Mouse (Mus musculus) kidney, embryonic 14.5 days (tissue): ENCODE data around the gene Gcm1. TPM values are rescaled to one million over a fixed set of nuclear protein-coding genes. Genes with fewer than 3 reads are reported as not detected.

Experiments used
- ATAC-seq: fragments of 200-750 bp; cut with Nextera tagmentation; 2 replicates; pipeline ENCODE4 v1.8.0; 2017; ENCODE audit warnings: moderate number of reproducible peaks, mild to moderate bottlenecking, moderate TSS enrichment, moderate library complexity; ENCODE audit not compliant: low FRiP score, low TSS enrichment
- H3K27ac ChIP-seq: fragments of 300-500 bp; sonication (generic); 2 replicates; pipeline ENCODE4 v1.5.1; 2014; ENCODE audit warnings: low read depth, mild to moderate bottlenecking, low read length, moderate library complexity, mixed read lengths
- H3K27me3 ChIP-seq: fragments of 300-500 bp; sonication (generic); 2 replicates; pipeline ENCODE4 v1.6.1; 2014; ENCODE audit warnings: mild to moderate bottlenecking, low read length; ENCODE audit not compliant: control insufficient read depth, insufficient read depth
- H3K36me3 ChIP-seq: fragments of 300-500 bp; sonication (generic); 2 replicates; pipeline ENCODE4 v1.6.1; 2014; ENCODE audit warnings: low read length, mixed read lengths; ENCODE audit not compliant: control insufficient read depth, insufficient read depth
- H3K4me1 ChIP-seq: fragments of 300-500 bp; sonication (generic); 2 replicates; pipeline ENCODE4 v1.6.1; 2014; ENCODE audit warnings: low read length, mixed read lengths; ENCODE audit not compliant: control insufficient read depth, insufficient read depth
- H3K4me2 ChIP-seq: fragments of 300-500 bp; sonication (generic); replicated peaks from 2 replicates; pipeline ENCODE4 v1.6.1; 2014; ENCODE audit warnings: low read depth, mild to moderate bottlenecking, low read length
- H3K4me3 ChIP-seq: fragments of 300-500 bp; sonication (generic); 2 replicates; pipeline ENCODE4 v1.5.1; 2014; ENCODE audit warnings: mild to moderate bottlenecking, low read length
- H3K9ac ChIP-seq: fragments of 300-500 bp; sonication (generic); 2 replicates; pipeline ENCODE4 v1.6.1; 2014; ENCODE audit warnings: low read depth, mild to moderate bottlenecking, low read length, moderate library complexity
- H3K9me3 ChIP-seq: fragments of 300-500 bp; sonication (generic); 2 replicates; pipeline ENCODE4 v1.6.1; 2016; ENCODE audit warnings: low read length; ENCODE audit not compliant: control insufficient read depth
- WGBS: fragments of 180-500 bp; shearing (Covaris S2); extraction: QIAGEN DNeasy Blood & Tissue Kit; methylation state at CpG from one replicate; pipeline ENCODE4 v1.1.7; 2014; 5-methylcytosine and 5-hydroxymethylcytosine counted together
- polyA plus RNA-seq: library from polyadenylated mRNA; unstranded; fragments of >200 nt; fragmentation: Nextera tagmentation; extraction: Ambion mirVana; gene quantifications from 2 replicates; pipeline ENCODE4 v1.2.1, GENCODE M21; 2014

The Gcm1 gene
- polyA plus RNA-seq, 1 experiment from 2014 or later = 0.39 TPM

DNA sequence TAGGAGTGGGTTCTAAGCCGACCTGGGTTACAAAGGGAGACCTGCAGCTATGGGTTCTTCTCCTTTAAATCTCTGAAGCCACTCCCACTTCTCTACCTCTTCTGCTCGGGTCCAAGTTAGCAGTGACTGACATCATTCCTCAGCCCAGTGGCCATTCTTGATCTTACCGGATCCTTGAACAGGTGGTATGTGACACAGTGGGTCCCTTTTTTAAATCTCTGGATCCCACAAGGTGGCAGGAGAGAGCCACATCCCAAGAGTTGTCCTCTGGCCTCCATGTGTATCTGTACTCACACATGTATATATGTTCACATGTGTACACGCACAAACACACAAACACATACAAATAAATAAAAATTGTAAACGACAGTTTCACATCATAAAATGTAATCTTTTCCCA, 16.4 kb upstream of the Gcm1 start:
- 81% methylated on average over 5 of the region's 5 CpGs for WGBS
- Histone ChIP-seq H3K4me1 (no peaks in the 10 kb centered on the region), H3K27ac (no peak overlapping the region), H3K4me2 (no peak overlapping the region), H3K4me3 (no peak overlapping the region), H3K36me3 (no peaks in the 10 kb centered on the region), H3K9me3 (no peaks in the 10 kb centered on the region), H3K27me3 (no peaks in the 10 kb centered on the region), H3K9ac (no peak overlapping the region)
- no peak for ATAC-seq

DNA sequence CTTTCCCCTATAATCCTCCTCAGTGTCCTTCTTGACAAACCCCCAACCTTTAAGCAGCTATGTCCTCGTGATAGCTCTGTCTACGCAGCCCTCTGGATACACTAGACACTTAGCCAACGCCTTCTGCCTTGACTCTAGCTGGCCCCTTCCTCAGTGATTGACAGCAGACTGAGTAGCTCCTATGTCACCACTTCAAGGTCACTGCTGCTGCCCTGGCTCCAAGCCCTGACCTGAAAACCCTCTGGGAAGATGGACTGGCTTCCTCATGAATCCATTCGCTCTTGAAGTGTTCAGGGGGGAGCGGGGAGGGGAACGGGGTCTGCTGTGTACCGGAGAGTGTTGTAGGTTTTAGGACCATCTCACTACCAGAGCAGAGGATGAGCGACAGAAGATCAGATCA, 15.9 kb upstream of the Gcm1 start:
- H3K4me2 ChIP-seq = no peak overlapping the region
- no peaks in the 10 kb centered on the region for H3K9me3 ChIP-seq
- H3K27ac ChIP-seq = no peak overlapping the region
- H3K4me3 ChIP-seq = no peak overlapping the region
- H3K36me3 ChIP-seq = no peaks in the 10 kb centered on the region
- no peaks in the 10 kb centered on the region for H3K4me1 ChIP-seq
- WGBS = 89% methylated on average over 8 of the region's 8 CpGs
- H3K27me3 ChIP-seq = no peaks in the 10 kb centered on the region
- H3K9ac ChIP-seq = no peak overlapping the region
- no peak for ATAC-seq

DNA sequence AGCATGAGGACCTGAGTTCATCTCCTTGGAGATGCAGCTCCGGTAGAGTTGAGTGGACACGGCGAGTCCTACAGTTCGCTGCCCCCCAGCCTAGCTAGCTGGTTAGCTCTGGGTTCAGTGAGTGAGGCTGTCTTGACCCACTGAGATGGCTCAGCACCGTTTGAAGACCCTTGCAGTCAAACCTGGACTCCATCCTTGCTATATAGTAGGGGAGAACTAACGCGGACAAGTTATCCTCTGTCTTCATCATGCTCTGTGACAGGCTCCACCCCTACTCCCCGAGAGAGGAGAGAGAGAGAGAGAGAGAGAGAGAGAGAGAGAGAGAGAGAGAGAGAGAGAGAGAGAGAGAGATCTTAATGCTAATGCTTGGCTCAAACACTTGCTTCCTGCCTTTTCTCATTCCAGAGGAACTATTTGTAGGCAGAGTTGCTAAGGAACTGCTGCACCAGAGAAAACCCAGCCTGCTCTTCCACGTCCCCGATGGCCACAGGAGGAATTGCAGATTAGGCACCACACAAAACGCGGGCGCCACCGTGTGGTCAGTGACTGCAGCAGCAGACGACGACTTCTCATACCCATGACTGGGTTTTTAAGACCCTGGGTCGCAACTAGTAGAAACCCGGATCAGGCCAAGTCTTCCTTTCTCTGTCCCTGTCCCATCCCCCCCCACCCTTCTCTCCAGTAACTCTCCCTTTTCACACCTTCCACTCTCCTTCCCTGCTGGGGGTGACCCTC, 12.8 kb upstream of the Gcm1 start:
- H3K27ac ChIP-seq = no peak overlapping the region
- H3K4me2 ChIP-seq = no peak overlapping the region
- no peak overlapping the region for H3K4me3 ChIP-seq
- H3K9ac ChIP-seq = no peak overlapping the region; the same call in 1 of the 2 replicates
- ATAC-seq = peak; percentile 60; the same call in 1 of the 2 replicates
- WGBS = 38% methylated on average over 18 of the region's 18 CpGs
- H3K36me3 ChIP-seq = no peaks in the 10 kb centered on the region
- no peaks in the 10 kb centered on the region for H3K27me3 ChIP-seq
- no peaks in the 10 kb centered on the region for H3K4me1 ChIP-seq
- H3K9me3 ChIP-seq = no peaks in the 10 kb centered on the region

DNA sequence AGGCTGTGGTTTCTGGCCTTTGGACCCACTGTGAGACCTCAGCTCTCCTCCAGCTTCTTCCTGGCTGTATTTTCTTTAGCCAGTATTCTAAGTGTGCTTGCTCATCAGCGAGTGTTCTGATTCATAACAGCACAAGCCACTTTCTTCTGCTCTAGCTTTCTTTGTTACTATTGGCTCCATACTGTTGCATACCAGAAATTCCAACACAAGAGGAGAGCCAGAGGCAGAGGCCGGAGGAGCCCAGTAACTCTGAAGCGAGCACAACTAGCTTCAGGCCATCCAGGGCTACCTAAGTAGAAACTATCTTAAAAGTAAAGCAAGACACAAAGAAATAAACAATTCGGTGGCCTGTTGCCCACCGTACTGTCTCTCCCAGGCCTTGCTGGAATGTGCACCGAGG, 6.6 kb upstream of the Gcm1 start:
- Histone ChIP-seq H3K9me3 (no peaks in the 10 kb centered on the region), H3K9ac (no peak overlapping the region), H3K4me3 (no peak overlapping the region), H3K4me2 (no peak overlapping the region), H3K27ac (peak overlapping the region; percentile 51; the same call in 1 of the 2 replicates), H3K36me3 (no peaks in the 10 kb centered on the region), H3K4me1 (no peaks in the 10 kb centered on the region), H3K27me3 (no peaks in the 10 kb centered on the region)
- ATAC-seq = no peak
- WGBS = 62% methylated on average over 6 of the region's 6 CpGs

DNA sequence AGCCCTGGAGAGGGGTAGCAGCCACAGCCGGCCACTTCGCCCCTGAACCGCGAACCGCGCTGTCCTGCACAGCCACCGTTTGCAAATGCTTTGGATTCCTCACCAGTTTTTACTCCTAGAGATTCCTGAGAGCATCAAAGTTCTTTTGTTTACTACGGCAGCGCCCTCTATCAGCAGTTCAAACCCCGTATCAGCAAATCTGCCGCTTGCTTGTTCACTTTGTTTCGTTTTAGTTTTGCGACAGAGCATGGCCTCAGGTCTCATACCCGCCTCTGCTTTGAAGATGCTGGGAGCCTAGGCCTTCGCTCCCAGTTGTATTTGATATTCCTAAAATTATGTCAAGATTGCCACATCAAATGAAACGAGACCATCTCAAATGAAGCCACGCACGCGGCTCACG, 5.0 kb upstream of the Gcm1 start:
- Histone ChIP-seq H3K4me3 (no peak overlapping the region), H3K4me1 (no peaks in the 10 kb centered on the region), H3K9ac (no peak overlapping the region), H3K4me2 (no peak overlapping the region), H3K27me3 (no peaks in the 10 kb centered on the region), H3K27ac (no peak overlapping the region), H3K36me3 (no peaks in the 10 kb centered on the region), H3K9me3 (no peaks in the 10 kb centered on the region)
- no peak for ATAC-seq
- 70% methylated on average over 20 of the region's 20 CpGs for WGBS

DNA sequence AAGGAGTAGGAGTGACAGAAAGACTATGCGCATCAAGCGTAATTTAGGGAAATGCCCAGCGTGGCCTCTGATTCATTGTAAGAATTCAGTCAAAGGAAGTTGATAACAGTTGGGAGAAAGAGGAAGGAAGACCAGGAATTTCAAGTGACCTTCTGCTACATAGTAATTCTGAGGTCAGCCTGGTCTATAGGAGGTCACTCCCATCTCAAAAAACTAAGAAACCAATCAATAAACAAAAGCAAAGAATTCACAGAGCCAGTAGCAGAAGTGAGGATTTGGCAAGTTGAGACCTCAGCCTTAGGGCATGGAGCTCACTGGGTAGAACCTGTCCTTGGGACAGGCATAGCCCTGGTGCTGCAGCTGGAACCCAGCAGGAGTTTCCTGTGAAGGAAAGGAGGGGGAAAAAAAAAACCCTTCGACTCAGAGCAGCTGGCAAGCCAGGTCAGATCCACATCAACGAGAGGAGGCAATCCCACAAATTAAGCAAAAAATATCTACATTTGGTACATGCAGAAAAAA, 1.2 kb upstream of the Gcm1 start:
- Histone ChIP-seq H3K36me3 (no peaks in the 10 kb centered on the region), H3K27ac (no peak overlapping the region), H3K4me3 (no peak overlapping the region), H3K9me3 (no peaks in the 10 kb centered on the region), H3K4me2 (no peak overlapping the region), H3K4me1 (no peaks in the 10 kb centered on the region), H3K27me3 (no peaks in the 10 kb centered on the region), H3K9ac (no peak overlapping the region)
- WGBS = 53% methylated on average over 5 of the region's 5 CpGs
- no peak for ATAC-seq

DNA sequence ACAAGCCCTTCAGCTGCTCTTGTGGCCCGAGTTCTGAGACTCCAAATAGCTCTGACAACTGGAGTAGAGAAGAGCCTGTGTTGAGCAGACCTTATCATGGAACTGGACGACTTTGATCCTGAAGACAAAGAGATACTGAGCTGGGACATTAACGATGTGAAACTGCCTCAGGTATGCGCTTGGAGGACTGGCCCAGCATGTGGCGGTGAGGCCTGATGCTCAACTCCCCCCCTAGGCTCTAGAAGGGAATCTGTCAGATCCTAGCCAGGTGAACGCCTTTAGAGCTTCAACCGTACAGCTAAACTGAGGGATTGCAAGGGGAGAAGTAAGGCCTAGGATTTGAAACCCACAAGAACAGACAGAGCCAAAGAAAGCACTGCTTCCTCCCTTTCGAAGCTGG, 2.1 kb downstream of the Gcm1 start:
- H3K27me3 ChIP-seq = no peaks in the 10 kb centered on the region
- 73% methylated on average over 8 of the region's 8 CpGs for WGBS

DNA sequence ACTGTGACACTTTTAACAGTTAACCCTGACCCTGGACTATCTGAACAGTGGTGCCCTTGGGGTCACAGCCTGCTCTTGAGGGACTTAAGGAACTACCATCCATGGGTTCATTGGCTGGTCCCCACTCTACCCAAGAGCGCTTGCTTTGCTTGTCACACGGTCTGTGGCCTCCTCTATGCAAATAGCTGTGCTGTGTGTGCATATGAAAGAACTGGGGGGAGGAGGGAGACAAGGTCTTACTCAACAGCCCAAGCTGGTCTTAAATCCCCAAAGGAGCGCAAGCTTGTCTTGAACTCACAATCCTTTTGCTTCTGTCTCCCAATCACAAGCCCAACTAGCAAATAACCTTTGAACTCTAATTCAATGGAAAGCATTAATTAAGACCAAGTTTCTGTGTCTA, 2.6 kb downstream of the Gcm1 start:
- Histone ChIP-seq H3K27ac (no peak overlapping the region), H3K4me3 (no peak overlapping the region), H3K9me3 (no peaks in the 10 kb centered on the region), H3K9ac (no peak overlapping the region), H3K4me1 (no peaks in the 10 kb centered on the region), H3K36me3 (no peaks in the 10 kb centered on the region), H3K4me2 (no peak overlapping the region), H3K27me3 (no peaks in the 10 kb centered on the region)
- 76% methylated on average over 3 of the region's 3 CpGs for WGBS
- ATAC-seq = no peak

More for the DNA sequence above, 2.1 kb downstream of the Gcm1 start:
- no peak overlapping the region for H3K4me2 ChIP-seq
- H3K9ac ChIP-seq = no peak overlapping the region
- no peaks in the 10 kb centered on the region for H3K9me3 ChIP-seq
- no peak for ATAC-seq
- no peak overlapping the region for H3K4me3 ChIP-seq
- H3K36me3 ChIP-seq = no peaks in the 10 kb centered on the region
- no peaks in the 10 kb centered on the region for H3K4me1 ChIP-seq
- H3K27ac ChIP-seq = no peak overlapping the region

DNA sequence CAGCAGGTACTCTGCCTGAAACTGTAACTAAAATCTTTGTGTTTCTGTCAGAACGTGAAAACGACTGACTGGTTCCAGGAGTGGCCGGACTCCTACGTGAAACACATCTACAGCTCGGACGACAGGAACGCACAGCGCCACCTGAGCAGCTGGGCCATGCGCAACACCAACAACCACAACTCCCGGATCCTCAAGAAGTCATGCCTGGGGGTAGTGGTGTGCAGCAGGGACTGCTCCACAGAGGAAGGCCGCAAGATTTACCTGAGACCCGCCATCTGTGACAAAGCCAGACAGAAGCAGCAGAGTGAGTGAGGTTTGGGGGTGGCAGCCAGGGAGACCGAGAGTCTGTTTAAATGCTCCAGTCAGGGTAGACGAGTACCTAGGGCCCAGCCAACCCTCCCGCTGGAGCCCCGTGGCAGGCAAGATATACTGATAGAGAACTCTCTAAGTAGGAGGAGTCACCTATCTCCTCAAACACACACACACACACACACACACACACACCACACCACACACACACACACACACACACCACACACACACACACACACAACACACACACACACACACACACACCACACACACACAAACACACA, 7.9 kb downstream of the Gcm1 start:
- no peaks in the 10 kb centered on the region for H3K9me3 ChIP-seq
- no peak overlapping the region for H3K4me3 ChIP-seq
- no peaks in the 10 kb centered on the region for H3K4me1 ChIP-seq
- WGBS = 68% methylated on average over 16 of the region's 16 CpGs
- peak; percentile 35; the same call in 1 of the 2 replicates for ATAC-seq
- H3K4me2 ChIP-seq = no peak overlapping the region
- no peaks in the 10 kb centered on the region for H3K27me3 ChIP-seq
- no peaks in the 10 kb centered on the region for H3K36me3 ChIP-seq
- H3K27ac ChIP-seq = no peak overlapping the region; the same call in 1 of the 2 replicates
- H3K9ac ChIP-seq = no peak overlapping the region
